Mouse (Mus musculus) cortical plate, adult 2 months (tissue): ENCODE results near the gene Olfr71.

Source experiments
- CTCF ChIP-seq: fragments of 200-500 bp; IDR thresholded peaks from 2 replicates; pipeline ENCODE4 v1.5.1; 2011; ENCODE audit warnings: mild to moderate bottlenecking, control low read depth, low read length; ENCODE audit not compliant: insufficient read depth; ENCODE audit errors: extremely low read depth
- POLR2A ChIP-seq: fragments of 200-500 bp; IDR thresholded peaks from 2 replicates; pipeline ENCODE4 v1.6.1; 2011; ENCODE audit warnings: mild to moderate bottlenecking, low read length, control low read depth; ENCODE audit not compliant: insufficient read depth; ENCODE audit errors: extremely low read depth

- TF ChIP-seq CTCF (no peak), POLR2A (no peak)
Measured at GRCm38 (mm10) chr4:43713652-43714219, 3.7 kb upstream of the Olfr71 start.
